ENCODE assay signal across 27 mouse cellular contexts in genomic region chr10:62794221-62794620, GRCm38 (mm10). TPM values are rescaled to one million over a fixed set of nuclear protein-coding genes. Genes with fewer than 3 reads are reported as not detected.
DNase-seq lines count a peak whose midpoint lies in the region; ATAC-seq and TF ChIP-seq lines count a peak whose summit lies in the region.
"Had no signal": no experiment of that assay in that cellular context is flagged by ENCODE, and none has a peak within 500 bp of the region (broad histone marks: within the 10 kb centered on the region; RNA-seq: fewer than 3 reads in every experiment).

No protein-coding gene starts in this region.

- H3K79me2 ChIP-seq in heart, adult 2 months (replicated peaks; ENCODE audit: control insufficient read depth, insufficient read depth, low read length), result peaks cover 4% of the 10 kb centered on the region

- H3K4me2 ChIP-seq in heart, embryonic 15.5 days, result no peak overlapping the region
- H3K4me2 ChIP-seq: forebrain, embryonic 13.5 days; heart, embryonic 13.5 days; hindbrain, embryonic 14.5 days had no signal

- intact Hi-C loops in heart, adult 2 months (cut with DNase I), result loop anchor here (5.0 kb wide), 2 partner anchors 73 to 228 kb away; partner anchors contain the start of genes Hnrnph3 and Pbld2

- no peak for TF ChIP-seq CTCF in heart, adult 2 months (IDR thresholded peaks at IDR 0.05)
- TF ChIP-seq CTCF in E14TG2a.4 (conservative IDR thresholded peaks at IDR 0.05; ENCODE audit: low read length), result peak; percentile 24

- no peak overlapping the region for H3K4me3 ChIP-seq in heart, embryonic 15.5 days
- H3K4me3 ChIP-seq in heart, adult 2 months, result no peak overlapping the region
- no peak overlapping the region for H3K4me3 ChIP-seq in E14TG2a.4 (replicated peaks; ENCODE audit: low read length)
- H3K4me3 ChIP-seq: forebrain, embryonic 10.5 days; forebrain, embryonic 13.5 days; heart, embryonic 10.5 days; heart, embryonic 13.5 days had no signal

- no peak for TF ChIP-seq POLR2A in heart, adult 2 months (IDR thresholded peaks at IDR 0.05; ENCODE audit: insufficient read depth, low read depth, low read length)

- WGBS in heart, embryonic 15.5 days, result 96% methylated on average over 4 of the region's 4 CpGs
- WGBS in heart, adult 2 months, result 98% methylated on average over 4 of the region's 4 CpGs

- peak; percentile 29 for DNase-seq in cerebellum, adult 9-10 months
- no peak for DNase-seq in cerebellum, postnatal 25 days
- DNase-seq in heart, adult 2 months, result no peak
- no peak for DNase-seq in layer of hippocampus, postnatal 14 days (ENCODE audit: low spot score in 2 of 2)
- DNase-seq: adrenal gland, adult 8-10 months; adrenal gland, postnatal 25 days; cerebellum, adult 11-12 months; cerebellum, postnatal 10 days; gastrocnemius, postnatal 25 days; heart, adult 18-20 months; heart, postnatal 10 days; heart, postnatal 4 days; kidney, adult 18-20 months had no signal

- no peak overlapping the region for H3K9ac ChIP-seq in heart, embryonic 15.5 days
- H3K9ac ChIP-seq in heart, adult 2 months (ENCODE audit: low read depth, low read length), result no peak overlapping the region
- H3K9ac ChIP-seq: forebrain, embryonic 13.5 days; heart, embryonic 13.5 days; hindbrain, embryonic 14.5 days had no signal

- no peaks in the 10 kb centered on the region for H3K27me3 ChIP-seq in heart, embryonic 15.5 days
- no peaks in the 10 kb centered on the region for H3K27me3 ChIP-seq in heart, adult 2 months (ENCODE audit: control insufficient read depth, insufficient read depth, low read length)
- H3K27me3 ChIP-seq in E14TG2a.4 (ENCODE audit: insufficient read depth, low read length), result no peaks in the 10 kb centered on the region
- H3K27me3 ChIP-seq: forebrain, embryonic 13.5 days; heart, embryonic 13.5 days; Patski had no signal

- peaks cover 11% of the 10 kb centered on the region for H3K4me1 ChIP-seq in heart, embryonic 15.5 days (replicated peaks)
- H3K4me1 ChIP-seq in heart, adult 2 months (ENCODE audit: control insufficient read depth, insufficient read depth, low read length), result peaks cover 3% of the 10 kb centered on the region
- H3K4me1 ChIP-seq in E14TG2a.4 (replicated peaks; ENCODE audit: low read depth, low read length), result peaks cover 46% of the 10 kb centered on the region

- no peaks in the 10 kb centered on the region for H3K9me3 ChIP-seq in heart, embryonic 15.5 days (replicated peaks)
- no peaks in the 10 kb centered on the region for H3K9me3 ChIP-seq in E14TG2a.4 (ENCODE audit: low read length)
- H3K9me3 ChIP-seq: forebrain, embryonic 10.5 days; forebrain, embryonic 13.5 days; G1E; heart, embryonic 10.5 days; heart, embryonic 13.5 days had no signal

- TF ChIP-seq EP300 in heart, adult 2 months (IDR thresholded peaks at IDR 0.05; ENCODE audit: insufficient read depth, low read depth, low read length), result no peak

- peak overlapping the region; percentile 97; the same call in 1 of the 2 replicates for H3K27ac ChIP-seq in heart, embryonic 15.5 days
- H3K27ac ChIP-seq in heart, adult 2 months, result no peak overlapping the region
- H3K27ac ChIP-seq: forebrain, embryonic 10.5 days; forebrain, embryonic 13.5 days; heart, embryonic 10.5 days; hindbrain, embryonic 14.5 days; hindbrain, postnatal 0 days had no signal

- ATAC-seq in heart, embryonic 15.5 days (replicated peaks; ENCODE audit: insufficient number of reproducible peaks, insufficient read depth, low FRiP score, low read depth), result no peak
- ATAC-seq: activated CD4-positive, CD25-positive, alpha-beta regulatory T cell, adult 4 months; forebrain, embryonic 13.5 days; forebrain, embryonic 16.5 days; hindbrain, postnatal 0 days; inflammation-experienced regulatory T-cells, adult 6 months; intestine, embryonic 16.5 days; Patski had no signal

- H3K36me3 ChIP-seq in heart, embryonic 15.5 days, result peaks cover 10% of the 10 kb centered on the region
- peaks cover 12% of the 10 kb centered on the region for H3K36me3 ChIP-seq in heart, adult 2 months (ENCODE audit: control insufficient read depth, insufficient read depth, low read length)
- peaks cover 13% of the 10 kb centered on the region for H3K36me3 ChIP-seq in E14TG2a.4 (ENCODE audit: insufficient read depth, low read length)

RNA-seq across cellular contexts. Expression of gene Ccar1, which starts 2.1 kb away (rescaled TPM):
- polyA plus RNA-seq in heart, embryonic 15.5 days (2015; fragmentation: Nextera tagmentation; extraction: Ambion mirVana), result 75.9 and 84.1 TPM in 2 replicates
- total RNA-seq in heart, adult 2 months (2021), result 10 to 100 TPM; 39.6 to 52.7 TPM
- 34.3 and 56.1 TPM in 2 replicates for polyA plus RNA-seq in heart, adult 2 months (2012; rRNA removed)
- total RNA-seq in layer of hippocampus, postnatal 14 days (2021), result 10 to 100 TPM; 64.6 to 68.3 TPM
